Mouse (Mus musculus): Measurements from ENCODE around the gene Mitf. TPM values are rescaled to one million over a fixed set of nuclear protein-coding genes. Genes with fewer than 3 reads are reported as not detected.

The Mitf gene
- polyA plus RNA-seq, 1 experiment from 2014 or later: 26.4 TPM

- H3K4me2 ChIP-seq (ENCODE audit: low read length): no peak overlapping the region
- H3K9ac ChIP-seq (ENCODE audit: low read length): no peak overlapping the region
- H3K4me3 ChIP-seq (ENCODE audit: control insufficient read depth in 1 of 2, insufficient read depth in 1 of 2, low read depth in 1 of 2, low read length in 2 of 2): no peak overlapping the region
- no peaks in the 10 kb centered on the region for H3K9me3 ChIP-seq (ENCODE audit: control insufficient read depth, low read length)
- WGBS: 84% methylated on average over 7 of the region's 7 CpGs
- ATAC-seq (ENCODE audit: insufficient number of reproducible peaks, insufficient read depth, low FRiP score, low read depth): no peak
- H3K4me1 ChIP-seq (ENCODE audit: control insufficient read depth in 2 of 2, insufficient read depth in 2 of 2, low read length in 2 of 2): peaks cover 3 to 4% of the 10 kb centered on the region in 2 experiments; a peak in 3 of 4 replicates
- H3K36me3 ChIP-seq (ENCODE audit: control insufficient read depth, insufficient read depth, low read length): no peaks in the 10 kb centered on the region
- no peak overlapping the region for H3K27ac ChIP-seq (replicated peaks in 1 of 2; ENCODE audit: control insufficient read depth in 1 of 2, insufficient read depth in 1 of 2, low read depth in 2 of 2, low read length in 2 of 2)
- no peaks in the 10 kb centered on the region for H3K27me3 ChIP-seq (ENCODE audit: control insufficient read depth, insufficient read depth, low read length)
Measured at GRCm38 (mm10) chr6:97821811-97822210, 15.0 kb downstream of the Mitf start.

DNA sequence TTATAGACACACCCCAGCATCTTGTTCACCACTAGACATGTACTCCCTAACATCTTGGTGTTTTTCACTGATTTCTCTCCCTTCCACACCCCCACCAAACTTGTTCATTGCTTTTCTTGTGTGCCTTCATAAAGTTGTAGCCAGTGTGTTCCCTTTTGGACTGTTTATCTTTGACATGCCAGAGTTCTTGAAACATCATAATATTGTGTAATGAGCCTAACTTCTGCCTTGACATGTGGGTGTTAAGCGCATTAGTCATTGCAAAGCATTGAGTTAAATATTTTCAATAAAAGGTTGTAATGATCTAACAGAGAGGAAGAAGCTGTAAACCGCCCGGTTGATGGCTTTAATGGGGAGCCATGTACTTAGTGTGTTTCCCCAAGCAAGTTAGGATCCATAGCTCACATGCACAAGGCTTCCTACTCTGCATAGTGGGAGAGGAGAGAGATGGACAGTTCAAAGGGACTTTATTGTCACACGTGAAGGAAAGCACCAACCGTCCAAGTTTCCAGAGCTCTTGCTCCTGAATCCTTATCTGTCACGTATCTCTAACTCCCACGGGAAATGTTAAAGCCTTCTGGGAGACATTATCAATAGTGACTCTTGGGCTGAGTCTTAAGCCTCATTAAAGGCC, 19.9 kb downstream of the Mitf start:
- H3K27ac ChIP-seq (replicated peaks in 1 of 2; ENCODE audit: control insufficient read depth in 1 of 2, insufficient read depth in 1 of 2, low read depth in 2 of 2, low read length in 2 of 2): no peak overlapping the region
- H3K36me3 ChIP-seq (ENCODE audit: control insufficient read depth, insufficient read depth, low read length): no peaks in the 10 kb centered on the region
- no peaks in the 10 kb centered on the region for H3K27me3 ChIP-seq (ENCODE audit: control insufficient read depth, insufficient read depth, low read length)
- H3K4me1 ChIP-seq (ENCODE audit: control insufficient read depth in 2 of 2, insufficient read depth in 2 of 2, low read length in 2 of 2): peaks cover 5 to 8% of the 10 kb centered on the region in 2 experiments; a peak in 3 of 4 replicates
- no peak for ATAC-seq (ENCODE audit: insufficient number of reproducible peaks, insufficient read depth, low FRiP score, low read depth)
- WGBS: 68% methylated on average over 7 of the region's 7 CpGs
- H3K9ac ChIP-seq (ENCODE audit: low read length): no peak overlapping the region
- no peaks in the 10 kb centered on the region for H3K9me3 ChIP-seq (ENCODE audit: control insufficient read depth, low read length)
- H3K4me3 ChIP-seq (ENCODE audit: control insufficient read depth in 1 of 2, insufficient read depth in 1 of 2, low read depth in 1 of 2, low read length in 2 of 2): no peak overlapping the region
- H3K4me2 ChIP-seq (ENCODE audit: low read length): no peak overlapping the region

DNA sequence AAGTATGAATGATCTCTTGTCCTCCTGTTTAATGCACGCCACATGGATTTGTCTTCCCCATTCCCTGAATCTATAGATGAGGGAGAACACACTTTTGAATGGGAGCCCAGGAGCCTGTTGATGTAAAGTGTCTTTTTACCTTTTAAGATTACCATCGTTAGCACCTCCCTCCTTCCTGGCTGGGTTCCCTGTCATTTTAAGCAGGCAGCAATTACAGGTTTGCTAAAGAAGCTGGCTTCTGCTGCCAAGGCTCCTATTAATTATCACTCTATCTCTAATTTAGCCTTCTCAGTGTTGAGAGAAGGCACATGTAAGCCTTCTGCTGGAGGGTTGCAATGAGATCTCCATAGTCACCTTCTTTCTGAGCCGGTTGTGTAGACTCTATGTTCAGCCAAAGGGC, 21.2 kb downstream of the Mitf start:
- H3K4me2 ChIP-seq (ENCODE audit: low read length): no peak overlapping the region
- H3K9ac ChIP-seq (ENCODE audit: low read length): no peak overlapping the region
- no peak for ATAC-seq (ENCODE audit: insufficient number of reproducible peaks, insufficient read depth, low FRiP score, low read depth)
- no peak overlapping the region for H3K4me3 ChIP-seq (ENCODE audit: control insufficient read depth in 1 of 2, insufficient read depth in 1 of 2, low read depth in 1 of 2, low read length in 2 of 2)
- no peaks in the 10 kb centered on the region for H3K27me3 ChIP-seq (ENCODE audit: control insufficient read depth, insufficient read depth, low read length)
- no peaks in the 10 kb centered on the region for H3K36me3 ChIP-seq (ENCODE audit: control insufficient read depth, insufficient read depth, low read length)
- H3K4me1 ChIP-seq (ENCODE audit: control insufficient read depth in 2 of 2, insufficient read depth in 2 of 2, low read length in 2 of 2): peaks cover 5 to 8% of the 10 kb centered on the region in 2 experiments; a peak in 3 of 4 replicates
- no peaks in the 10 kb centered on the region for H3K9me3 ChIP-seq (ENCODE audit: control insufficient read depth, low read length)
- no peak overlapping the region for H3K27ac ChIP-seq (replicated peaks in 1 of 2; ENCODE audit: control insufficient read depth in 1 of 2, insufficient read depth in 1 of 2, low read depth in 2 of 2, low read length in 2 of 2)
- 79% methylated on average over 3 of the region's 3 CpGs for WGBS

GRCm38 (mm10) chr6:97828822-97829719, 22.2 kb downstream of the Mitf start:
- peaks cover 5 to 8% of the 10 kb centered on the region in 2 experiments; a peak in 3 of 4 replicates for H3K4me1 ChIP-seq (ENCODE audit: control insufficient read depth in 2 of 2, insufficient read depth in 2 of 2, low read length in 2 of 2)
- no peaks in the 10 kb centered on the region for H3K9me3 ChIP-seq (ENCODE audit: control insufficient read depth, low read length)
- no peak overlapping the region for H3K9ac ChIP-seq (ENCODE audit: low read length)
- no peak overlapping the region; a peak in 1 of 4 replicates for H3K27ac ChIP-seq (replicated peaks in 1 of 2; ENCODE audit: control insufficient read depth in 1 of 2, insufficient read depth in 1 of 2, low read depth in 2 of 2, low read length in 2 of 2)
- H3K27me3 ChIP-seq (ENCODE audit: control insufficient read depth, insufficient read depth, low read length): no peaks in the 10 kb centered on the region
- no peak for ATAC-seq (ENCODE audit: insufficient number of reproducible peaks, insufficient read depth, low FRiP score, low read depth)
- H3K4me2 ChIP-seq (ENCODE audit: low read length): no peak overlapping the region
- H3K4me3 ChIP-seq (ENCODE audit: control insufficient read depth in 1 of 2, insufficient read depth in 1 of 2, low read depth in 1 of 2, low read length in 2 of 2): no peak overlapping the region
- H3K36me3 ChIP-seq (ENCODE audit: control insufficient read depth, insufficient read depth, low read length): no peaks in the 10 kb centered on the region
- 44% methylated on average over 13 of the region's 13 CpGs for WGBS

DNA sequence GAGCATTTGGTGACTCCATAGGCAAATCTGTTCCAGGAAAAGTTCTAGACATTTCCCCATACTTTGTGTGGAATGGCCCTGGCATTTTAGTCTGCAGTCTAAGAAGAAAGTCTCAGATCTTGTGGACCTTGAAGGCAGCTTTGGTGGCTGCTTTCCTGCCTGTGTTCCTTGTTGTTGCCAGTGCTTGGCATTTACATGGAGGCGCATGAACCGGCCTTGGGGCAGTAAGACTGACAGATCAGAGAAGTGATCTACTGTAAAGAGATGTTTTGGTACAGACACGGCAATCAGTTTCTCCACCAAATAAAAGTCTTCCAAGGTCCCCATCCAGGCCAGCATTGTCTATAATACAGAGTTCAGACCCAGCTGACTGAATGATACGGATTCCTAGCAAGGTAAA, 25.6 kb downstream of the Mitf start:
- Histone ChIP-seq H3K9ac (ENCODE audit: low read length) (no peak overlapping the region), H3K4me2 (ENCODE audit: low read length) (no peak overlapping the region), H3K4me3 (ENCODE audit: control insufficient read depth in 1 of 2, insufficient read depth in 1 of 2, low read depth in 1 of 2, low read length in 2 of 2) (no peak overlapping the region), H3K4me1 (ENCODE audit: control insufficient read depth in 2 of 2, insufficient read depth in 2 of 2, low read length in 2 of 2) (peaks cover 5 to 20% of the 10 kb centered on the region in 2 experiments), H3K27me3 (ENCODE audit: control insufficient read depth, insufficient read depth, low read length) (no peaks in the 10 kb centered on the region), H3K27ac (replicated peaks in 1 of 2; ENCODE audit: control insufficient read depth in 1 of 2, insufficient read depth in 1 of 2, low read depth in 2 of 2, low read length in 2 of 2) (no peak overlapping the region), H3K9me3 (ENCODE audit: control insufficient read depth, low read length) (no peaks in the 10 kb centered on the region), H3K36me3 (ENCODE audit: control insufficient read depth, insufficient read depth, low read length) (no peaks in the 10 kb centered on the region)
- WGBS: 89% methylated on average over 4 of the region's 4 CpGs
- no peak for ATAC-seq (ENCODE audit: insufficient number of reproducible peaks, insufficient read depth, low FRiP score, low read depth)

GRCm38 (mm10) chr6:97836176-97836575, 29.3 kb downstream of the Mitf start:
- Histone ChIP-seq H3K4me1 (ENCODE audit: control insufficient read depth in 2 of 2, insufficient read depth in 2 of 2, low read length in 2 of 2) (peaks cover 0 to 12% of the 10 kb centered on the region in 2 experiments; a peak in 3 of 4 replicates), H3K4me2 (ENCODE audit: low read length) (no peak overlapping the region), H3K27me3 (ENCODE audit: control insufficient read depth, insufficient read depth, low read length) (no peaks in the 10 kb centered on the region), H3K9me3 (ENCODE audit: control insufficient read depth, low read length) (no peaks in the 10 kb centered on the region), H3K9ac (ENCODE audit: low read length) (no peak overlapping the region), H3K27ac (replicated peaks in 1 of 2; ENCODE audit: control insufficient read depth in 1 of 2, insufficient read depth in 1 of 2, low read depth in 2 of 2, low read length in 2 of 2) (no peak overlapping the region), H3K36me3 (ENCODE audit: control insufficient read depth, insufficient read depth, low read length) (no peaks in the 10 kb centered on the region), H3K4me3 (ENCODE audit: control insufficient read depth in 1 of 2, insufficient read depth in 1 of 2, low read depth in 1 of 2, low read length in 2 of 2) (no peak overlapping the region)
- WGBS: 24% methylated on average over 7 of the region's 7 CpGs
- no peak for ATAC-seq (ENCODE audit: insufficient number of reproducible peaks, insufficient read depth, low FRiP score, low read depth)

GRCm38 (mm10) chr6:97837711-97838110, 30.9 kb downstream of the Mitf start:
- peaks cover 0 to 12% of the 10 kb centered on the region in 2 experiments; a peak in 3 of 4 replicates for H3K4me1 ChIP-seq (ENCODE audit: control insufficient read depth in 2 of 2, insufficient read depth in 2 of 2, low read length in 2 of 2)
- H3K4me3 ChIP-seq (ENCODE audit: control insufficient read depth in 1 of 2, insufficient read depth in 1 of 2, low read depth in 1 of 2, low read length in 2 of 2): no peak overlapping the region
- no peaks in the 10 kb centered on the region for H3K36me3 ChIP-seq (ENCODE audit: control insufficient read depth, insufficient read depth, low read length)
- no peak overlapping the region for H3K9ac ChIP-seq (ENCODE audit: low read length)
- no peaks in the 10 kb centered on the region for H3K9me3 ChIP-seq (ENCODE audit: control insufficient read depth, low read length)
- ATAC-seq (ENCODE audit: insufficient number of reproducible peaks, insufficient read depth, low FRiP score, low read depth): no peak
- no peak overlapping the region for H3K4me2 ChIP-seq (ENCODE audit: low read length)
- H3K27ac ChIP-seq (replicated peaks in 1 of 2; ENCODE audit: control insufficient read depth in 1 of 2, insufficient read depth in 1 of 2, low read depth in 2 of 2, low read length in 2 of 2): no peak overlapping the region
- no peaks in the 10 kb centered on the region for H3K27me3 ChIP-seq (ENCODE audit: control insufficient read depth, insufficient read depth, low read length)
